Mouse (Mus musculus) gastrocnemius, adult 2 months (tissue): ENCODE measurements around the gene Rgs2. TPM values are rescaled to one million over a fixed set of nuclear protein-coding genes. Genes with fewer than 3 reads are reported as not detected.

ENCODE experiments used
- DNase-seq: peaks from one replicate; pipeline ENCODE4 v3.0.0; 2022
- H3K27ac ChIP-seq: fragments of 200-600 bp; 2 replicates; pipeline ENCODE4 v1.8.1; 2022; ENCODE audit warnings: mild to moderate bottlenecking
- H3K4me3 ChIP-seq: fragments of 200-600 bp; 2 replicates; pipeline ENCODE4 v1.8.1; 2022; ENCODE audit warnings: mild to moderate bottlenecking, moderate library complexity
- CTCF ChIP-seq: fragments of 200-600 bp; IDR thresholded peaks from 2 replicates; pipeline ENCODE4 v1.8.1; 2022; ENCODE audit warnings: antibody characterized with exemption, mild to moderate bottlenecking, moderate library complexity
- intact Hi-C: fragments of 180-260 bp; cut with DNase I; formaldehyde crosslinking; loops from one replicate; pipeline ENCODE4 v1.15.1; 2025
- long read RNA-seq, 2 experiments: library from polyadenylated mRNA; stranded (forward); transcript quantifications; one replicate each; pipeline ENCODE4 v2.0.0; 2021
- total RNA-seq, 2 experiments: library from RNA; stranded (reverse); gene quantifications; 2 replicates each; pipeline ENCODE4 v1.2.3; 2021

Gene Rgs2
- total RNA-seq = 1 to 10 TPM; 3.0 to 9.5 TPM
- long read RNA-seq, experiment 1 = 0 reads
- long read RNA-seq, experiment 2, partial matches to known transcripts = 0 of 2 reads
- long read RNA-seq, experiment 2, other reads (novel, unspliced or antisense) = 0 of 2 reads

GRCm38 (mm10) chr1:144003904-144004740 lies at the start of gene Rgs2:
TSS of gene Rgs2 (minus strand) at chr1:144004161.
- DNase-seq = peak; percentile 97
- intact Hi-C loops = loop anchor here (5.0 kb wide), 2 partner anchors 62 to 87 kb away; no protein-coding TSS in a partner anchor
- Histone ChIP-seq H3K27ac (peak within 1 kb of the TSS; percentile 90), H3K4me3 (peak within 1 kb of the TSS; percentile 89)
- TF ChIP-seq CTCF = peak; percentile 3; the same call in 1 of the 2 replicates

- Histone ChIP-seq H3K27ac (no peak overlapping the region), H3K4me3 (no peak overlapping the region)
- TF ChIP-seq CTCF = no peak
- no peak for DNase-seq
- intact Hi-C loops = no loop called here
These were observed 49.4 kb upstream of the Rgs2 start for GRCm38 (mm10) chr1:144053401-144053800.

GRCm38 (mm10) chr1:144041826-144042225 lies 37.9 kb upstream of the Rgs2 start:
- Histone ChIP-seq H3K27ac (no peak overlapping the region), H3K4me3 (no peak overlapping the region)
- intact Hi-C loops = no loop called here
- no peak for DNase-seq
- no peak for TF ChIP-seq CTCF

DNA sequence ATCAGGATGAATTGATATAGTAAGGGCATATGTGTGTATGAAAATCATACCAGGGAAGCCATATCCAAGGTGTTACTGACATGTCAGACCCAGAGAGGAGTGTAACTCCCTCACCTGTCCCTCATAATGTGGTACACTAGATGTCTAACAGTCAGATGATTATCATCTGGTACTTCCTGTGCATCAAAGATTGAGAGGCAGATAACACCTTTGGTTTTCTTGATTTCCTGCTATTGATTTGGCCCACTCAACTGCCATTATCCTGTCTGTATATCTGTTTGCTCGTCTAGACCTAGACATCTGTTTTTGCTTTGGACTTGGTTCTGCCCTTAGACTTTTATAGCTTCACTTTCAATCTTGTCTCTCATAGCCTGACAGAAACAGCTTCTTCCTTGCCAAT lies 29.5 kb upstream of the Rgs2 start:
- no peak overlapping the region for H3K27ac ChIP-seq
- DNase-seq = no peak
- H3K4me3 ChIP-seq = no peak overlapping the region
- intact Hi-C loops = no loop called here
- no peak for TF ChIP-seq CTCF

DNA sequence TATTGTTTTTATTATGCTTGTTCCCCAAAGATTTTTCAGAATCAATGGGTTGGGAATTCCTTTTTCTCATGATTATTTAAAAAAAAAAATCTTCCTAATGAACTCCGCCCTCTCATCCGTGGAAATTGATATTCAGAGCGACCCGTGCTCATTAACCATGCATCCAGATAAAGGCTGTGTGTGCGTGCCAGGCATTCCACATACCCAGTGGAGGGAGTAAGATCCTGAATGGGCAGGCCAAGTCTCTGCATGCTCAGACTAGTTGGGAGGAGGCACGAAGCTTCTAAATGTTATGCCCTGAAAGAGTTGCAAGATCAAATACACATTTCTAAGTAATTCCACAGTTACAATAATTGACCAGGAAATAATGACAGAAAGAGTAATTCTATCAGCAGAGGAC lies 26.5 kb upstream of the Rgs2 start:
- TF ChIP-seq CTCF = no peak
- DNase-seq = no peak
- intact Hi-C loops = no loop called here
- Histone ChIP-seq H3K27ac (no peak overlapping the region), H3K4me3 (no peak overlapping the region)

DNA sequence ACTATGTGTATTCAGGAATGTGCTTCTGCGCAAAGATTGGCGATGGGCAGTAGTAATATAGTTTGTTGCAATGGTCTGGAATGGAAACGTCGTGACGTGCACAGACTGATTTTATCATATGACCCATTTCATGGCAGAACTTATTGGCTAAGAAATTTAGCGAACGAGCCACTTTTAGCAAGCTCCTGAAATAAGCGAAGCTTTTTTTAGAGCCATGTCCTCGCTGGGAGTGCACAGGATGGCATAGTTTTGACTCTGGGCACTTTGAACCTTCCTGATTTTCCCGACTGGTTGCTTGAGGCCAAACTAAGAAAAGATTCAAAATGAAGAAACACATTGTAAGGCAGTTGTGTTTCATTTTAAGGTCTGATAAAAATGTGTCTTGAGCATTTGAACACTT lies 25.7 kb upstream of the Rgs2 start:
- TF ChIP-seq CTCF = no peak
- Histone ChIP-seq H3K27ac (no peak overlapping the region), H3K4me3 (no peak overlapping the region)
- intact Hi-C loops = no loop called here
- DNase-seq = no peak

DNA sequence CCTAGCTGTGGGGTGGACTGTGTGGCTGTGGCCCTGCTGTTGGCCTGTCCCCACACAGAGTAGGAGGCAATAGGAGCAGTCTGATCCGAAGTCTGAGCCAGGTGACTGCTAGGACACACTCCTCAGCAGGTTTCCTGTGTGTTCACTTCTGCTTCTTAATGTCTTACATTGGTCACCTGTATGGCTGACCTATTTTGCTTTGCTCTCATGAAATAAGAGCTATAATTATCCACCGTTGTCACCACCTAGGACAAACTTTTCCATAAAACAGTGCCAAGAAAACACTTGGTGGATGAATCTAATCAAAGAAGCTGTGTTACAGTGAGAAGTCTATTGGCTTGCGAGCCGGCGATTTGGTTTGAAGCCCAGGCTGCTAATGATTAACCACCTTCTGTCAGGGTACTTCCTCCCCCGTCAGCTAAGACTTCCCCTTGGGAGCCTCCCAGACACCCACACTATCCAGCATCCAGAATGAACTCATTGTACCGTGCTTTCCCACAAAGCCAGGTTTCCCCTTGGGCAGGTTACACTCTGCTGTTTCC lies 14.5 kb upstream of the Rgs2 start:
- DNase-seq = peak; percentile 34
- TF ChIP-seq CTCF = no peak
- intact Hi-C loops = no loop called here
- H3K27ac ChIP-seq = peak overlapping the region; percentile 70
- no peak overlapping the region for H3K4me3 ChIP-seq

GRCm38 (mm10) chr1:144013913-144014312 lies 10.0 kb upstream of the Rgs2 start:
- no peak for TF ChIP-seq CTCF
- no peak for DNase-seq
- intact Hi-C loops = no loop called here
- no peak overlapping the region for H3K27ac ChIP-seq
- no peak overlapping the region for H3K4me3 ChIP-seq

DNA sequence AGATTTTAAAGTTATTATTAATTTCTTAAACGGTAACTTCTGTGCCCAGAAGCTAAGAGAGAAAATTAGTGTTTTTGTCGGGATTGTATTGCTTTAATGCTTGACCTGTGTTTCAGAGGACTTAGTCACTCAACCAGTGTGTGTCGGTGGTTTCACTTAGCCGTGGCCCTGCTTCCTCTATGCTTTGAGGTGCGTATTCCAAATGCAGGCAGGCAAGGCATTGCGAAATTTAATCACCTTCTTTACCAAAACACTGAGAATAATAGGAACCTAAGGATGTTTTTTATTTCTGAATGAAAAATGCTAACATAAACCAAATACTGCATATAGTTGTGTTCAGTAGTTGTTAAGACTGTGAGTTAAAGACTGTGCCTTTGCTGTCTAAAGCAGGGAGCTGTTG lies 3.4 kb upstream of the Rgs2 start:
- H3K4me3 ChIP-seq = no peak overlapping the region
- no peak for DNase-seq
- no peak for TF ChIP-seq CTCF
- intact Hi-C loops = loop anchor here (2.0 kb wide), 2 partner anchors 193 to 305 kb away; partner anchors contain the start of gene Cdc73
- H3K27ac ChIP-seq = no peak overlapping the region

GRCm38 (mm10) chr1:144006542-144006941 lies 2.6 kb upstream of the Rgs2 start:
- peak; percentile 96 for TF ChIP-seq CTCF
- peak; percentile 79 for DNase-seq
- peak overlapping the region; percentile 78 for H3K27ac ChIP-seq
- peak overlapping the region; percentile 57 for H3K4me3 ChIP-seq
- intact Hi-C loops = loop anchor here (1.0 to 2.0 kb wide), 3 partner anchors 192 to 304 kb away; partner anchors contain the start of gene Cdc73

DNA sequence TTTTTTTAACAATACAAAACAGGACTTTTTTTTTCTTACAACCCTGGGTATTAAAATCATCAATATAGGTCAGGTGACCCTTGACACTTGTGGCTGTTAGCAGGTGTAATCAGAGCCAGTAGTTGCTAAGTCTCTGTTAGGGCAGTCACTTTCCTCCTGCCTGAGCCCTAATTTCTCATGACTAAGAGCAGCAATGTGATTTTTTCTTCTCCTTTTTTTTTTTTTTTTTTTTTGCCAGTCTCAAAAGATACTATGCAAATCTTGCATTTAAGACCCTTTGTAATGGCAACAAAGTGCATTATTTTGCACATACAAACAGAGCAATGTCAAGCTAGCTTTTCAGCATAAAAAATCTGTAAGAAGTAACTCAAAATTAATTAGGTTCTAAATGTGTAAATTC lies 1.7 kb upstream of the Rgs2 start:
- peak overlapping the region; percentile 78; the same call in 1 of the 2 replicates for H3K27ac ChIP-seq
- intact Hi-C loops = loop anchor here (1.0 to 2.0 kb wide), 3 partner anchors 191 to 303 kb away; partner anchors contain the start of gene Cdc73
- H3K4me3 ChIP-seq = no peak overlapping the region
- TF ChIP-seq CTCF = no peak
- DNase-seq = no peak

- intact Hi-C loops = loop anchor here (5.0 kb wide), 2 partner anchors 62 to 87 kb away; no protein-coding TSS in a partner anchor
These were observed 780 bp upstream of the Rgs2 start for GRCm38 (mm10) chr1:144004741-144005140.

GRCm38 (mm10) chr1:144003416-144003815 lies 545 bp downstream of the Rgs2 start:
- intact Hi-C loops = loop anchor here (5.0 kb wide), 2 partner anchors 61 to 86 kb away; no protein-coding TSS in a partner anchor
- DNase-seq = no peak
- TF ChIP-seq CTCF = no peak
- Histone ChIP-seq H3K4me3 (peak overlapping the region; percentile 89), H3K27ac (peak overlapping the region; percentile 90)

More at GRCm38 (mm10) chr1:144004741-144005140, 780 bp upstream of the Rgs2 start:
- no peak for TF ChIP-seq CTCF
- no peak for DNase-seq
- H3K27ac ChIP-seq = peak overlapping the region; percentile 90
- H3K4me3 ChIP-seq = peak overlapping the region; percentile 89
